Mouse (Mus musculus): ENCODE data around the gene Fblim1.

GRCm38 (mm10) chr4:141571934-141572333 lies 34.0 kb downstream of the Fblim1 start:
- TF ChIP-seq CTCF (IDR thresholded peaks at IDR 0.05; ENCODE audit: control insufficient read depth, insufficient read depth, low read length) (no peak), POLR2A (IDR thresholded peaks at IDR 0.05; ENCODE audit: borderline replicate concordance, control insufficient read depth, low read depth, low read length) (no peak)

Measured in bone marrow, adult 2 months (tissue).